Mouse (Mus musculus) stomach, embryonic 16.5 days (tissue): ENCODE measurements around the gene Pld3. TPM values are rescaled to one million over a fixed set of nuclear protein-coding genes. Genes with fewer than 3 reads are reported as not detected.

Experiments
- ATAC-seq: fragments of 200-750 bp; cut with Nextera tagmentation; 2 replicates; pipeline ENCODE4 v1.8.0; 2017; ENCODE audit warnings: moderate number of reproducible peaks, moderate TSS enrichment; ENCODE audit not compliant: insufficient read depth, low FRiP score
- H3K27ac ChIP-seq: fragments of 300-500 bp; sonication (generic); 2 replicates; pipeline ENCODE4 v1.5.1; 2014; ENCODE audit warnings: low read length
- H3K27me3 ChIP-seq: fragments of 300-500 bp; sonication (generic); 2 replicates; pipeline ENCODE4 v1.6.1; 2014; ENCODE audit warnings: low read length, control low read depth, mixed read lengths; ENCODE audit not compliant: control insufficient read depth, insufficient read depth
- H3K36me3 ChIP-seq: fragments of 300-500 bp; sonication (generic); 2 replicates; pipeline ENCODE4 v1.6.1; 2014; ENCODE audit warnings: low read length; ENCODE audit not compliant: control insufficient read depth, insufficient read depth
- H3K4me1 ChIP-seq: fragments of 300-500 bp; sonication (generic); 2 replicates; pipeline ENCODE4 v1.6.1; 2014; ENCODE audit warnings: low read length, control low read depth, mixed read lengths; ENCODE audit not compliant: control insufficient read depth, insufficient read depth
- H3K4me2 ChIP-seq: fragments of 300-500 bp; sonication (generic); 2 replicates; pipeline ENCODE4 v1.6.1; 2014; ENCODE audit warnings: low read depth, low read length, mixed read lengths
- H3K4me3 ChIP-seq: fragments of 300-500 bp; sonication (generic); replicated peaks from 2 replicates; pipeline ENCODE4 v1.5.1; 2014; ENCODE audit warnings: mild to moderate bottlenecking, low read length
- H3K9ac ChIP-seq: fragments of 300-500 bp; sonication (generic); 2 replicates; pipeline ENCODE4 v1.6.1; 2014; ENCODE audit warnings: low read length
- H3K9me3 ChIP-seq: fragments of 300-500 bp; sonication (generic); replicated peaks from 2 replicates; pipeline ENCODE4 v1.6.1; 2016; ENCODE audit warnings: low read length, control low read depth; ENCODE audit not compliant: control insufficient read depth
- whole genome bisulfite sequencing: fragments of 180-500 bp; shearing (Covaris S2); extraction: QIAGEN DNeasy Blood & Tissue Kit; methylation state at CpG from one replicate; pipeline ENCODE4 v1.1.7; 2014; 5-methylcytosine and 5-hydroxymethylcytosine counted together
- polyA plus RNA-seq: library from polyadenylated mRNA; unstranded; fragments of >200 nt; fragmentation: Nextera tagmentation; extraction: Ambion mirVana; gene quantifications from 2 replicates; pipeline ENCODE4 v1.2.1, GENCODE M21; 2015

Pld3 gene
- polyA plus RNA-seq = 93.5 and 107 TPM in 2 replicates

- peak within 1 kb of the TSS; percentile 90 for H3K9ac ChIP-seq
- H3K4me1 ChIP-seq = peaks cover 4% of the 10 kb centered on the region; the same call in 1 of the 2 replicates
- peak; percentile 99 for ATAC-seq
- peak within 1 kb of the TSS; percentile 92 for H3K4me2 ChIP-seq
- no peaks in the 10 kb centered on the region for H3K9me3 ChIP-seq
- peak within 1 kb of the TSS; percentile 64 for H3K27ac ChIP-seq
- no peaks in the 10 kb centered on the region for H3K27me3 ChIP-seq
- H3K4me3 ChIP-seq = peak within 1 kb of the TSS; percentile 95
- under 1% methylated on average over 41 of the region's 41 CpGs for WGBS
- no peaks in the 10 kb centered on the region for H3K36me3 ChIP-seq
Observed at GRCm38 (mm10) chr7:27552931-27553513, at the start of gene Pld3, which contains the start of gene 2310022A10Rik. Pld3 (minus strand) TSS chr7:27553218. 2310022A10Rik (plus strand) TSS chr7:27553233.

GRCm38 (mm10) chr7:27602161-27602560 is 49.1 kb upstream of the Pld3 start:
- no peaks in the 10 kb centered on the region for H3K27me3 ChIP-seq
- H3K27ac ChIP-seq = no peak overlapping the region
- peaks cover 47% of the 10 kb centered on the region for H3K4me1 ChIP-seq
- H3K9ac ChIP-seq = no peak overlapping the region
- no peak overlapping the region for H3K4me2 ChIP-seq
- H3K36me3 ChIP-seq = no peaks in the 10 kb centered on the region
- WGBS = 79% methylated on average over 2 of the region's 2 CpGs
- ATAC-seq = no peak
- no peak overlapping the region for H3K4me3 ChIP-seq
- no peaks in the 10 kb centered on the region for H3K9me3 ChIP-seq

GRCm38 (mm10) chr7:27601628-27602027 is 48.6 kb upstream of the Pld3 start:
- WGBS = 51% methylated on average over 4 of the region's 4 CpGs
- Histone ChIP-seq H3K4me3 (no peak overlapping the region), H3K9me3 (no peaks in the 10 kb centered on the region), H3K36me3 (no peaks in the 10 kb centered on the region), H3K9ac (peak overlapping the region; percentile 1; the same call in 1 of the 2 replicates), H3K27me3 (no peaks in the 10 kb centered on the region), H3K27ac (no peak overlapping the region), H3K4me2 (no peak overlapping the region), H3K4me1 (peaks cover 48% of the 10 kb centered on the region)
- no peak for ATAC-seq

- ATAC-seq = no peak
- Histone ChIP-seq H3K9me3 (0 out of 2 replicates have a peak, but pooled peaks cover 3% of the 10 kb centered on the region), H3K4me3 (no peak overlapping the region), H3K4me1 (peaks cover 43% of the 10 kb centered on the region), H3K27me3 (no peaks in the 10 kb centered on the region), H3K9ac (no peak overlapping the region), H3K4me2 (peak overlapping the region; percentile 43), H3K36me3 (no peaks in the 10 kb centered on the region), H3K27ac (peak overlapping the region; percentile 92)
- 58% methylated on average over 7 of the region's 7 CpGs for WGBS
Observed at GRCm38 (mm10) chr7:27598053-27598452, 45.0 kb upstream of the Pld3 start.

- Histone ChIP-seq H3K9me3 (0 out of 2 replicates have a peak, but pooled peaks cover 3% of the 10 kb centered on the region), H3K9ac (peak overlapping the region; percentile 62), H3K27me3 (no peaks in the 10 kb centered on the region), H3K4me3 (peak overlapping the region; percentile 25), H3K4me1 (peaks cover 51% of the 10 kb centered on the region), H3K4me2 (peak overlapping the region; percentile 43), H3K36me3 (no peaks in the 10 kb centered on the region), H3K27ac (peak overlapping the region; percentile 92)
- ATAC-seq = peak; percentile 42
- 27% methylated on average over 10 of the region's 10 CpGs for WGBS
Observed at GRCm38 (mm10) chr7:27596586-27597503, 43.8 kb upstream of the Pld3 start.

GRCm38 (mm10) chr7:27592934-27593645 is 40.1 kb upstream of the Pld3 start:
- no peaks in the 10 kb centered on the region for H3K27me3 ChIP-seq
- WGBS = 46% methylated on average over 12 of the region's 12 CpGs
- H3K4me2 ChIP-seq = peak overlapping the region; percentile 73
- peak; percentile 15 for ATAC-seq
- peak overlapping the region; percentile 86 for H3K4me3 ChIP-seq
- H3K36me3 ChIP-seq = no peaks in the 10 kb centered on the region
- peak overlapping the region; percentile 99 for H3K27ac ChIP-seq
- peaks cover 36% of the 10 kb centered on the region for H3K4me1 ChIP-seq
- H3K9me3 ChIP-seq = 0 out of 2 replicates have a peak, but pooled peaks cover 3% of the 10 kb centered on the region
- peak overlapping the region; percentile 97 for H3K9ac ChIP-seq

- Histone ChIP-seq H3K27ac (peak overlapping the region; percentile 99), H3K36me3 (no peaks in the 10 kb centered on the region), H3K4me1 (peaks cover 29% of the 10 kb centered on the region), H3K27me3 (no peaks in the 10 kb centered on the region), H3K9me3 (0 out of 2 replicates have a peak, but pooled peaks cover 3% of the 10 kb centered on the region), H3K9ac (peak overlapping the region; percentile 97), H3K4me3 (peak overlapping the region; percentile 86), H3K4me2 (peak overlapping the region; percentile 73)
- WGBS = under 1% methylated on average over 17 of the region's 17 CpGs
- ATAC-seq = peak; percentile 33
Observed at GRCm38 (mm10) chr7:27592217-27592929, 39.4 kb upstream of the Pld3 start.
